Mouse (Mus musculus): ENCODE results near the gene Fgfr2. TPM values are rescaled to one million over a fixed set of nuclear protein-coding genes. Genes with fewer than 3 reads are reported as not detected.

Gene Fgfr2
- polyA plus RNA-seq, 1 experiment from 2014 or later = 106 TPM

GRCm38 (mm10) chr7:131011901-131012300 lies 2111.2 kb downstream of the Fgfr2 start:
- Histone ChIP-seq H3K9ac (ENCODE audit: low read depth, low read length) (no peak overlapping the region), H3K36me3 (ENCODE audit: control insufficient read depth, insufficient read depth, low read length) (no peaks in the 10 kb centered on the region), H3K9me3 (ENCODE audit: control insufficient read depth, low read length) (peaks cover 2% of the 10 kb centered on the region; the same call in 1 of the 2 replicates), H3K4me1 (ENCODE audit: control insufficient read depth, insufficient read depth, low read length) (no peaks in the 10 kb centered on the region), H3K4me2 (ENCODE audit: low read depth, low read length) (no peak overlapping the region), H3K27ac (replicated peaks; ENCODE audit: low read depth, low read length) (no peak overlapping the region), H3K4me3 (ENCODE audit: low read depth, low read length) (no peak overlapping the region), H3K27me3 (replicated peaks; ENCODE audit: control insufficient read depth, insufficient read depth, low read length) (no peaks in the 10 kb centered on the region)
- WGBS = 65% methylated on average over 1 of the region's 1 CpGs
- DNase-seq (ENCODE audit: low spot score) = no peak
- ATAC-seq (ENCODE audit: low read depth) = no peak

GRCm38 (mm10) chr7:131009178-131009577 lies 2114.0 kb downstream of the Fgfr2 start:
- peaks cover 18% of the 10 kb centered on the region for H3K9me3 ChIP-seq (ENCODE audit: control insufficient read depth, low read length)
- ATAC-seq (ENCODE audit: low read depth) (no peak), DNase-seq (ENCODE audit: low spot score) (no peak)
- 81% methylated on average over 5 of the region's 5 CpGs for WGBS
- H3K4me1 ChIP-seq (ENCODE audit: control insufficient read depth, insufficient read depth, low read length) = no peaks in the 10 kb centered on the region
- no peak overlapping the region for H3K4me2 ChIP-seq (ENCODE audit: low read depth, low read length)
- H3K9ac ChIP-seq (ENCODE audit: low read depth, low read length) = no peak overlapping the region
- no peaks in the 10 kb centered on the region for H3K27me3 ChIP-seq (replicated peaks; ENCODE audit: control insufficient read depth, insufficient read depth, low read length)
- no peak overlapping the region for H3K4me3 ChIP-seq (ENCODE audit: low read depth, low read length)
- H3K27ac ChIP-seq (replicated peaks; ENCODE audit: low read depth, low read length) = no peak overlapping the region
- no peaks in the 10 kb centered on the region for H3K36me3 ChIP-seq (ENCODE audit: control insufficient read depth, insufficient read depth, low read length)

GRCm38 (mm10) chr7:131007221-131007620 lies 2115.9 kb downstream of the Fgfr2 start:
- 94% methylated on average over 2 of the region's 2 CpGs for WGBS
- H3K36me3 ChIP-seq (ENCODE audit: control insufficient read depth, insufficient read depth, low read length) = no peaks in the 10 kb centered on the region
- no peaks in the 10 kb centered on the region for H3K27me3 ChIP-seq (replicated peaks; ENCODE audit: control insufficient read depth, insufficient read depth, low read length)
- H3K4me3 ChIP-seq (ENCODE audit: low read depth, low read length) = no peak overlapping the region
- no peak overlapping the region for H3K27ac ChIP-seq (replicated peaks; ENCODE audit: low read depth, low read length)
- H3K9ac ChIP-seq (ENCODE audit: low read depth, low read length) = no peak overlapping the region
- H3K4me1 ChIP-seq (ENCODE audit: control insufficient read depth, insufficient read depth, low read length) = no peaks in the 10 kb centered on the region
- H3K9me3 ChIP-seq (ENCODE audit: control insufficient read depth, low read length) = peaks cover 18% of the 10 kb centered on the region
- DNase-seq (ENCODE audit: low spot score) (peak; percentile 23), ATAC-seq (ENCODE audit: low read depth) (no peak)
- H3K4me2 ChIP-seq (ENCODE audit: low read depth, low read length) = no peak overlapping the region

GRCm38 (mm10) chr7:131004071-131004470 lies 2119.1 kb downstream of the Fgfr2 start:
- 83% methylated on average over 5 of the region's 5 CpGs for WGBS
- Histone ChIP-seq H3K4me1 (ENCODE audit: control insufficient read depth, insufficient read depth, low read length) (no peaks in the 10 kb centered on the region), H3K36me3 (ENCODE audit: control insufficient read depth, insufficient read depth, low read length) (no peaks in the 10 kb centered on the region), H3K9me3 (ENCODE audit: control insufficient read depth, low read length) (peaks cover 18% of the 10 kb centered on the region), H3K9ac (ENCODE audit: low read depth, low read length) (no peak overlapping the region), H3K27me3 (replicated peaks; ENCODE audit: control insufficient read depth, insufficient read depth, low read length) (no peaks in the 10 kb centered on the region), H3K4me2 (ENCODE audit: low read depth, low read length) (no peak overlapping the region), H3K27ac (replicated peaks; ENCODE audit: low read depth, low read length) (no peak overlapping the region), H3K4me3 (ENCODE audit: low read depth, low read length) (no peak overlapping the region)
- DNase-seq (ENCODE audit: low spot score) = no peak
- no peak for ATAC-seq (ENCODE audit: low read depth)

- Histone ChIP-seq H3K9me3 (ENCODE audit: control insufficient read depth, low read length) (peaks cover 18% of the 10 kb centered on the region), H3K4me3 (ENCODE audit: low read depth, low read length) (no peak overlapping the region), H3K27ac (replicated peaks; ENCODE audit: low read depth, low read length) (no peak overlapping the region), H3K9ac (ENCODE audit: low read depth, low read length) (no peak overlapping the region), H3K4me1 (ENCODE audit: control insufficient read depth, insufficient read depth, low read length) (no peaks in the 10 kb centered on the region), H3K36me3 (ENCODE audit: control insufficient read depth, insufficient read depth, low read length) (no peaks in the 10 kb centered on the region), H3K27me3 (replicated peaks; ENCODE audit: control insufficient read depth, insufficient read depth, low read length) (no peaks in the 10 kb centered on the region), H3K4me2 (ENCODE audit: low read depth, low read length) (no peak overlapping the region)
- ATAC-seq (ENCODE audit: low read depth) (no peak), DNase-seq (ENCODE audit: low spot score) (no peak)
- WGBS = 87% methylated on average over 12 of the region's 12 CpGs
These were observed 2121.0 kb downstream of the Fgfr2 start for GRCm38 (mm10) chr7:131001976-131002726.

GRCm38 (mm10) chr7:130993907-130994306 lies 2129.2 kb downstream of the Fgfr2 start:
- ATAC-seq (ENCODE audit: low read depth) = no peak
- no peak overlapping the region for H3K9ac ChIP-seq (ENCODE audit: low read depth, low read length)
- no peak overlapping the region for H3K4me3 ChIP-seq (ENCODE audit: low read depth, low read length)
- no peaks in the 10 kb centered on the region for H3K9me3 ChIP-seq (ENCODE audit: control insufficient read depth, low read length)
- H3K4me1 ChIP-seq (ENCODE audit: control insufficient read depth, insufficient read depth, low read length) = no peaks in the 10 kb centered on the region; the same call in 1 of the 2 replicates
- H3K27ac ChIP-seq (replicated peaks; ENCODE audit: low read depth, low read length) = no peak overlapping the region
- no peaks in the 10 kb centered on the region for H3K27me3 ChIP-seq (replicated peaks; ENCODE audit: control insufficient read depth, insufficient read depth, low read length)
- 47% methylated on average over 8 of the region's 8 CpGs for WGBS
- no peak overlapping the region for H3K4me2 ChIP-seq (ENCODE audit: low read depth, low read length)
- no peaks in the 10 kb centered on the region for H3K36me3 ChIP-seq (ENCODE audit: control insufficient read depth, insufficient read depth, low read length)
- DNase-seq (ENCODE audit: low spot score) = no peak

GRCm38 (mm10) chr7:130991174-130991789 lies 2131.9 kb downstream of the Fgfr2 start:
- Histone ChIP-seq H3K9me3 (ENCODE audit: control insufficient read depth, low read length) (no peaks in the 10 kb centered on the region), H3K36me3 (ENCODE audit: control insufficient read depth, insufficient read depth, low read length) (no peaks in the 10 kb centered on the region), H3K27me3 (replicated peaks; ENCODE audit: control insufficient read depth, insufficient read depth, low read length) (no peaks in the 10 kb centered on the region), H3K4me3 (ENCODE audit: low read depth, low read length) (no peak overlapping the region), H3K4me2 (ENCODE audit: low read depth, low read length) (no peak overlapping the region), H3K27ac (replicated peaks; ENCODE audit: low read depth, low read length) (no peak overlapping the region), H3K4me1 (ENCODE audit: control insufficient read depth, insufficient read depth, low read length) (peaks cover 12% of the 10 kb centered on the region), H3K9ac (ENCODE audit: low read depth, low read length) (no peak overlapping the region)
- WGBS = 78% methylated on average over 13 of the region's 13 CpGs
- ATAC-seq (ENCODE audit: low read depth) (no peak), DNase-seq (ENCODE audit: low spot score) (no peak)

- H3K36me3 ChIP-seq (ENCODE audit: control insufficient read depth, insufficient read depth, low read length) = no peaks in the 10 kb centered on the region
- H3K9me3 ChIP-seq (ENCODE audit: control insufficient read depth, low read length) = no peaks in the 10 kb centered on the region
- no peak overlapping the region for H3K27ac ChIP-seq (replicated peaks; ENCODE audit: low read depth, low read length)
- WGBS = 61% methylated on average over 3 of the region's 3 CpGs
- no peak overlapping the region for H3K4me2 ChIP-seq (ENCODE audit: low read depth, low read length)
- no peak overlapping the region for H3K4me3 ChIP-seq (ENCODE audit: low read depth, low read length)
- ATAC-seq (ENCODE audit: low read depth) (no peak), DNase-seq (ENCODE audit: low spot score) (no peak)
- H3K4me1 ChIP-seq (ENCODE audit: control insufficient read depth, insufficient read depth, low read length) = peaks cover 12% of the 10 kb centered on the region
- no peaks in the 10 kb centered on the region for H3K27me3 ChIP-seq (replicated peaks; ENCODE audit: control insufficient read depth, insufficient read depth, low read length)
- no peak overlapping the region for H3K9ac ChIP-seq (ENCODE audit: low read depth, low read length)
These were observed 2133.8 kb downstream of the Fgfr2 start for GRCm38 (mm10) chr7:130989371-130989770.

GRCm38 (mm10) chr7:130988146-130988545 lies 2135.0 kb downstream of the Fgfr2 start:
- Histone ChIP-seq H3K36me3 (ENCODE audit: control insufficient read depth, insufficient read depth, low read length) (no peaks in the 10 kb centered on the region), H3K27me3 (replicated peaks; ENCODE audit: control insufficient read depth, insufficient read depth, low read length) (no peaks in the 10 kb centered on the region), H3K4me3 (ENCODE audit: low read depth, low read length) (no peak overlapping the region), H3K4me1 (ENCODE audit: control insufficient read depth, insufficient read depth, low read length) (peaks cover 12% of the 10 kb centered on the region), H3K9me3 (ENCODE audit: control insufficient read depth, low read length) (no peaks in the 10 kb centered on the region), H3K9ac (ENCODE audit: low read depth, low read length) (no peak overlapping the region), H3K4me2 (ENCODE audit: low read depth, low read length) (no peak overlapping the region), H3K27ac (replicated peaks; ENCODE audit: low read depth, low read length) (no peak overlapping the region)
- ATAC-seq (ENCODE audit: low read depth) = peak; percentile 67; the same call in 1 of the 2 replicates
- peak; percentile 83 for DNase-seq (ENCODE audit: low spot score)
- WGBS = 27% methylated on average over 5 of the region's 5 CpGs
